Mouse (Mus musculus) fat pad, adult 2 months (tissue): ENCODE data around the gene Crybg2.

Experiments used
- DNase-seq: peaks from one replicate; pipeline ENCODE4 v3.0.0-alpha.2; 2011; ENCODE audit warnings: low read depth, low spot score; ENCODE audit errors: extremely low read depth

The Crybg2 gene

GRCm38 (mm10) chr4:134094004-134094564 is 33.5 kb downstream of the Crybg2 start:
- no peak for DNase-seq

DNA sequence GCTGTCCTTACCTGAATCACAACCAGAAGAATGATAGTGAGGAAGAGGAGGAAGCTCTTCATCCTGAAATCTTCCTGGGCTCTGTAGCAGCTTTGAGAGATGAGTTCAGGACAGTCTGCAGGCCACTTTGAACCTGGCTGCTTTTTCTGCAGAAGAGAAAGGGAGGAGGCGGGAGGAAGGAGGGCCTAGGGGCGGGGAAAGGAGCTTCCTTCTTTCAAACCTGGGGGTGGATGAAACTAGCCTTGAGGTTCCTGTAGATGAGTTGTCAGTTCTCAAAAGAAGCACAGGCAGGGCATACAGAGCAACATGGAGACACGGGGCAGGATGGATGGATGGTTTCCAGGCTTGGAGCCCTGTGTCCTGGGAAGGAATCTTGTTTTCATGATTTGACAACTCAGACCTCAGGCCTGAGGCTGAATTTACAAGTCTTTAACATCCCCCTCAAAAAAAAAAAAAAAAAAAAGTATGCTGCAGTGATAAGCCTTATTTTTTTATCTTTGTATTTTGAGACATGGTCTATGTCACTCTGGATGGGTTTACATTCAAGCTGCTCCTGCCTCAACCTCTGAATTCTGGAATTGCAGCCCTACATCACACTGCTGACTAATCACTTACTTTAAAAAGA is 34.4 kb downstream of the Crybg2 start, which contains the start of gene Cd52:
Gene Cd52 (minus strand): TSS at position 160 of the 625 bp plus-strand sequence.
- DNase-seq = no peak

DNA sequence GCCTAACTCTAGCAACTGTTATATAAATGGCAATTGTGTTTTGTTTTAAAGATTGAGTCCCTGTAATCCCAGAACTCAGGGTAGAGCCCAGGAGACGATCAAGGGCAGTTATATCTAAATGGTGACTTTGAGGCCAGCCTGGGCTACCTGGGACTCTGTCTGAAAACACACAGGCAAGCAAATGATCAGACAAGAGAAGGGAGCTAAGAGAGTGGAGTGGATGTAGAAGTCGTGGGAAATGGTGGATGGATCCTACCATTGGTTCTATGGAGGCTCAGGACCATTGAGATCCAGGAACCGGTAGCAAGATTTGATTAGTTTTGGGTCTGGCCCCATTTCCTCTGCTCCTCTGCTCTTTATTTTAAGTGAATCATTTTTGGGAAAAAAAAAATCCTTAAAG is 35.5 kb downstream of the Crybg2 start:
- DNase-seq = no peak

DNA sequence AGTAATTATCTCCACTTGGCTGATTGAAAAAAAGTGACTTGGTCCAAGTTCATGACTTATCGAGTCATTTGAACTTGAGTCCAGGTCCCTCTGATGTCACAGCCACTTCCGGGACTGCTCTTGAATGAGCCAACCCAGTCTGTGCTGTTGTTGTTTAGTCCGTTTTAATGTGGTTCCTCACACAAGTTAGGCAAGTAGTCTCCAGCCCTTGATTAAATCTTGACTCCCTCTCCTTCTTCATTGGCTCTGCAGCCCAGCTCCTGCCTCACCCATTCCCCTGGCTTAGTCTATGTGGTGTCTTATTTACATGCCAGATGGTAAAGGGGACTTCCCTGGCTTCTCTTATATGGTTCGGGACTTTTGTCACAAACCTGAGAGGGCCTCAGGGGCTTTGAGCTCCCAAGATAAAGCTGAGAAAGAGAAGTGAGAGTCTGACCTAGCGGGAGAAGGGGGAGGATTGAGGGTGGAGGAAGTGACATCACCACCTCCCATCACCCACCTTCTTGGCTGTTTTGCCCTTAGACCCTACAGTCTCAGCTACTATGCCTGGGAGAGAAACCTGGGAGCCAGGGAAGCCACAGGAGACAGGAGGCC is 36.5 kb downstream of the Crybg2 start:
- DNase-seq = no peak

- no peak for DNase-seq
Observed at GRCm38 (mm10) chr4:134098628-134099027, 38.0 kb downstream of the Crybg2 start.

- no peak for DNase-seq
Observed at GRCm38 (mm10) chr4:134100245-134100644, 39.6 kb downstream of the Crybg2 start.

DNA sequence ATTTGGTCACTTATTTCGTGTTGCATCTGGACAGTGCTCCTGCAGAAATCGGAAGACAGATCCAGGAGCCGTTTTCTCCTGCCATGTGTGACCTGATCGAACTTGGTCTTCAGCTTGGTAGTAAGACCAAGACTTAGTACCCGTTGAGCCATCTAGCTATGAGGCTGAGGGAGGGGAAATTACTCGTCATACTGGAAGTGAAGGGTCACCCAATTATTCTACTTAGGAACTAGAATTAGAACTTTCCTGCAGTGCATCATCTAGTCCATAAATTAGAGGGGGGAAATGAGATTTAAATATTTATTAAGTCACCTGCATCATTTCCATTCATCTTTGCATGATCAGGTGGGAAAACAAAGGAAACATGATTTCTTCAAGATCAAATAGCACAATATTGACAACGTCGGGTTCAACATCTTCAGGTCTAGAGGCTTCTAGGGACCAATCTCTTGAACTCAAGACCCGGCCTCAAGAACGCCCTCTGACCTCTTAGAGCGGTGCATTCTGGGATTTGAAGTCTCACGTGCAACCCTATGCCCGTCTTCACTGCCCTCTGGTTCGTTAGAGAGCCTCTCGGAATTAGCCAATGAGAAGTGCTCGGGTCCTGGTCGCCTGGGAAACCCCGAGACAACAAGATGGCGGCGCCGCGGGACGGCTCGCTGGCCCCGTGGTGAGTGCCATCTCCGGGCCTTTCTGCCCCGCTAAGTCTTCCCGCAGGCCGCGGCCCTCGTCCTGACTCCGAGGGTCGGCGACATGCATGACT is 41.5 kb downstream of the Crybg2 start, which contains the start of gene Ubxn11:
Gene Ubxn11 (plus strand): TSS at position 592 of the 763 bp plus-strand sequence.
- DNase-seq = peak; percentile 28

DNA sequence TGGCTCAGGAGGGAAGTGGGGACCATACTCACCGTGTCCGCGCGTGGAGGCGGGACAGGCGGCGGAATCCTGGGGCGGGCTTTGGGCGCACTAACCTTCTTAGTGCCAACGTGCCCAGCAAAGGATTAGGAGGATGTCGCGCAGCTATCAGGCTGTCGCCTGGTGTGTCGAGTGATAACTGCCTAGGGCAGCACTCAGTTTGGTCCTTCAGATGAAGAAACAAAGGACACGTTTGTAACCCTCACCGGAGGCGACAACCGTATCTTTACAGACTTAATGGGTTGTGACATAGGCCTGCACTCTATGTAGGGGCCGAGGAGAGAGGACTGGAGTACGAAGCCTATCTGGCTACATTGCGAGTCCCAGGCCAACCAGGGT is 42.1 kb downstream of the Crybg2 start:
- DNase-seq = no peak

DNA sequence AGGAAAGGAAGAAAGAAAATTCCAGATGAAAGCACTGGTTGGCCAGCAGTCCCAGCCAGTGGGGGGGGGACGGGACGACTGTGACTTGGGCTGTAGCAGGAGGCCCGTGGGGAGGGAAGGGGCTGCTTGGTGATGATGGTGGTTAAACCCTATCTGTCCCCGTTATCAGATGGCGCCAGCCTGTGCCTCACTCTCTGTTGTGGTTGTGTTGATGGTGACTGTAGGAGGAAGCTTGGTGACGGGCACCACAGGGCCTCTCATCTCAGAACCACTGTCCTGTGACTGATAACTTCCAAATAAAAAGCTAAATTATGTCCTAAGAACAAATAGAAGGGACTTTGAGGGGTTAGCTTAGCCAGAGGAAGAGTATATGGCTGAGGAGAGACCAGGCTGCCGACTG is 45.5 kb downstream of the Crybg2 start:
- no peak for DNase-seq

DNA sequence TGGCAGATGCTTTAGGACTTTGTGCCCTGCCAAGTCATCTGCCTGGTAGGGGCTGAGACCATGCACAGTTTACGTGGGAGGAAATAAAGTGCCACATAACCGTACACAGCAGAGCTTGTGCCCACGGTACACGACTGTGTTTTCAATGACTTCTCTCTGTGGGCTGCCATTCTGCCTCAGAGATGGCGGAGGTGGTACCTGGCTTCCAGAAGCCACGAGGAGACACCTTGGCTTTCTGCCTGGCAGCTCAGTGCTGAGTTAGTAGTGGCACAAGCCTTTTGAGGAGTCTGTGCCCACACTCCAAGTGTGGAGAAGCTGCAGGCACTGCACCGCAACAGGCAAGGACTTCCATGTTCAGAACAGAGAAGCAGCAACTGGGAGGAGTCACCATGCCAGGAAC is 47.1 kb downstream of the Crybg2 start:
- DNase-seq = no peak

DNA sequence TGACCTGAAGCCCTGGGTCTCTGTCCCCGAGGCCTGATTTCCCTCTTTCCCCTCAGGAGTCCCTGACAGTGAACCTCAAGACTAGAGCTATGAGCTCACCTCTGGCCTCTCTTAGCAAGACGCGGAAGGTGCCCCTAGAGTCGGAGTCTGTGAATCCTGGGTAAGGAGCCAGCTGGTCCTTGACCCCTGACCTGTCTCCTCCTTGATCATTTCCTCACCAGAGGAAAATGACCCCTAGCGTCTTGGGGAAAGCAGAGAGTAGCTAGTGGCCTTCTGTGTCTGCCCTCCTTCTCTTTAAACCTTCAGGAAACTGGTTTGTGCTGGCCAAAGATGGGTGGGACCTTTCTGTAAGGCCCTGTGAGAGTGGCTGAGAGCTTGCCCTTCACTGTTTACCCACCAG is 47.6 kb downstream of the Crybg2 start:
- no peak for DNase-seq

- no peak for DNase-seq
Observed at GRCm38 (mm10) chr4:134110653-134111052, 50.0 kb downstream of the Crybg2 start.

- DNase-seq = no peak
Observed at GRCm38 (mm10) chr4:134112403-134112802, 51.8 kb downstream of the Crybg2 start.

GRCm38 (mm10) chr4:134113356-134113994 is 52.9 kb downstream of the Crybg2 start:
- no peak for DNase-seq

GRCm38 (mm10) chr4:134114038-134114437 is 53.4 kb downstream of the Crybg2 start:
- no peak for DNase-seq

DNA sequence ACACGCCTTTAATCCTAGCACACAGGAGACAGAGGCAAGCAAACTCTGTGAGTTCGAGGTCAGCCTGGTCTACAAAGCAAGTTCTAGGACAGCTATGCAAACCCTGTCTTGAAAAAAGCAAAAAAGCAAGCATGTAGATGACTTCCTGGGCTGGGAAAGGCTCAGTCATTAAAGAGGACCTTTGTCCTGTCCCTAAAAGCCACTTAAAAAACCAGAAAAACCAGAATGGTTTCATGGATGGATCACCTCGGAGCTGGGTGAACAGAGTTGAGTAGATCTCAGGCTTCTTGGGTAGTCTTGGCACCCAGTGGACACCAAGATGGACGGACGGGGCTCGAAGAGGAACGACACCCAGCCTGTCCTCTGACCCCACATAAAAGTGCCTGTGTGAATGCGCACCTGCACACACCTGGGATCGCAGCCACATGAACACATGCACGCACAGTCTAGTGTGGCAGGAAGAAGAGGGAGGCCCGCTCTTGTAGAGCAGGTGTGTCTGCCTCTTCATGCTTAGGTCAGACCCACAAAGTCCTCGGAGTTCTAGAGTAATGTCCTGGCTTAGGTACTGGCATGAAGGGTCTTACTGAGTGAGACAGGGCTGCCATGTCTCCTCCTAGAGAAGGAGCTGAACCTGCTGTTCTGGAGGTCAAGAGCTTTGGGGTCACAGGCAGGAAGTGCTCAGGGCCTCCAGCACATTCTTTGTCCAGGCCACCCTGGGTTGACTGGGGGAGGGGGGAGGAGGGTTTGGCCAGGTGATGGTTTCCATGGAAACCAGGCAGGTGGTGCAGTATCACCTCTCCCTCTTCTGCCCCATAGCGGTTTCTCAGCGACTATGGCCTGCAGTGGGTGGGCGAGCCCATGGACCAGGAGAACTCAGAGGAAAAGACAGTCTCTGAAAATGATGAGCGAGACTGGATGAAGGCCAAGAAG is 54.9 kb downstream of the Crybg2 start:
- no peak for DNase-seq

- no peak for DNase-seq
Observed at GRCm38 (mm10) chr4:134116501-134116900, 55.9 kb downstream of the Crybg2 start.

DNA sequence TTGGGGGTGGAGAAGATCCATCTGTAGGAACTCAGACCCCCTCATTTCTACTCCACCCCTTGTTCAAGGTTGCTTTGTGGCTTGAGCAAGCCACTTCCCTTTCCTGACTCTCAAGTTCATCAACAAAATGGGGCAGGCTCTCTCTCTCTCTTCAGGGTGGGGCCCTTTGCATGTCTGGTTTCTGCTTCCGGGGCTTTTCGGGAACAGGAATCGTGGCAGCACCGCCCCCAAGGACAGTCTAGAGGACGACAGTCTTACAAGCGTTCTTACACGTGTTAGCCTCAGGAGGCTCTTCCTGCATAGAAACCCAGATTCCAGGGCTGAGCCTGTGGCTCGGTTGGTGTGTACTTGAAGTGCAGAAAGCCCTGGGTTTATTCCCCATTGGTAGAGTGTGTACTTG is 56.4 kb downstream of the Crybg2 start:
- no peak for DNase-seq

DNA sequence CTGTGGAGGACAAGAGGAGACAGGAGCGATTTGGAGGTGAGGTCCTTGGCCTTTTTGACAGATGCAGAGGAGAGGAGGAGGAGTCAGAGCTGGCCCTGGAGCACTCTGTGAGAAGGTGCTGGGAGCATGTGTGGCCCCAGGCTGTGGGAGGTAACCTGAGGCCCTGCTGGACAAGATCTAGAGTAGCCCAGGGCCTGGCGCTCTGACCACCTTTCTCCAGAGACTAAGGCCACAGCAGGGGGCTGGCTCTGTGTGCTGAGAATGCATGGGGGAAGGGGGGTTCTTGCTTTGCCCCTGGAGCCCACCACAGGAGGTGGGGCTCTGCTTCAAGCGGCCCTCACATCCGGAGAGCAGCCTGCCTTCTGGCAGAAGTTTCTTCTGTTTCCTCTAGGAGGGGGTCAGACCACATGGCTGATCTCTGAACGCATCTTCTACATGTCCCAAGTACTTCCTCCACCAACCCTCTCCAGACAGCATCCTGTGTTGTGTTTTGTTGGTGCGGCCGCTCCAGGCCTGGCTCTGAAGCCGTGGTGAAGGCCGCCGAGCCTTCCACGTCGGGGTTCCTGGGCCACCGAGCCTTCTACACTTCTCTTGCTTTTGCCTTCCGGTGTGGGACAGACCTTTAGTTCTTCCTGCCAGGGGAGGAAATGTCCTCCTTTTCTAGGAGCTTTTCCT is 57.6 kb downstream of the Crybg2 start:
- no peak for DNase-seq

- DNase-seq = no peak
Observed at GRCm38 (mm10) chr4:134119042-134119441, 58.4 kb downstream of the Crybg2 start.
